Mouse (Mus musculus) urinary bladder, postnatal 4 days (tissue): ENCODE data around the gene Scn5a.
A peak's percentile ranks its signal among the peaks of the same experiment; 100 is the strongest.

Source experiments
- DNase-seq, 2 experiments: peaks; one replicate each; pipeline ENCODE4 v3.0.0; 2021 to 2022; ENCODE audit warnings: low spot score in 2 of 2

The Scn5a gene

GRCm38 (mm10) chr9:119564803-119565202 lies 14.0 kb downstream of the Scn5a start:
- DNase-seq = no peak

- DNase-seq = no peak
Observed at GRCm38 (mm10) chr9:119563617-119564016, 15.2 kb downstream of the Scn5a start.

- DNase-seq = no peak
Observed at GRCm38 (mm10) chr9:119562256-119562655, 16.6 kb downstream of the Scn5a start.

DNA sequence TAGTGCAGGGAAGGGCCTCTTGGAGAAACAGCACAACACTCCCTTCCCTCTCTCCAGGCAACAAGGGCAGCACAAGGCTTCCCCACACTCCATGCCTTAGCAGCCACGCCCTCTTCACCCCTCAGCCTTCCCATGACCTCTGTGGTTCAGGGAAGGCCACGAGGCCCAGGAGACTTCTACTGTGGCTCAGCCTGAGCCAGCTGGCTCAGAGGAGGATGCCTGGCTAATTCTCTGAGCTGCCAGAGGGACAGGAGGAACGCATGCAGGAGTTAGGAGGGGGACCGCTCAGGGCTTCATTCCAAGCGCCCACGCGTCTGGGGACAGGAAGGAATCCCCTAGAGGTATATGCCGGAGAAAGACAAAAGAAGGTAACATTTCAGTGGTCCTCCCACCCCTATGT lies 17.1 kb downstream of the Scn5a start:
- DNase-seq = no peak

GRCm38 (mm10) chr9:119559537-119560276 lies 19.1 kb downstream of the Scn5a start:
- no peak for DNase-seq

DNA sequence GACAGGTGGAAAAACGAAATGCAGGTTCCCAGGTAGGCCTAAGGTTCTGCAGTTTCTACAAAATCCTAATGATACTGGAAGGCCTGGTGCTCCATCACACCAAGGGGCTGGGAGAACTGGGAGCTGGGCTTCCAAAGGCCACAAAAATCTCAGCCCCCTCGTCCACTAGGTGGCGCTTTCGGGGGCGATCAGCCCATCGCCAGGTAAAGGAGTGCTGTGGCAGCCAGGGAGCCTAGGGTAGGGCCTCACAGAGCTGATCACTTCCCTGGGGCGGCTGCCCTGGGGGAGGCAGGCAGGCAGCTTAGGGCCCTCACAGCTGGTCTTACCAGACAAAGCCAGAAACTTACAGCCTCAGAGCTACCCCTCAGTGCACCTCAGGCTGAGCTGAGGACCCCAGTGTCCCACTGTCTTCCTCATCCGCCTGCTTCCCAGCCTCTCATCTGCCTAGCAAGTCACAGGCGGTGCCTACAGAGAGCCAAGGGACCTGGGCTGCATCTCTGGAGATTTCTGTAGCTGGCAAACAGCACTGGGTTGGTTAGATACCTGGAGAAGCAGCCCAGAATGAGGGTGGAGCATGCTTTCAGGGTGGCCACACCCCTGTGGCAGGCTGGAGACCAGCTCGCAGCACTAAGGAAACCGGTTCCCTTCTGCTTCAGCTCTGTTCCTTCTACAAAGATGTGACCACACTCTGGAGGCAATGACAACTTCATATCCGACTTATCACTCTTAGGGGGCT lies 20.5 kb downstream of the Scn5a start:
- peak in 1 of 2 experiments; percentile 67 for DNase-seq

GRCm38 (mm10) chr9:119556043-119556442 lies 22.8 kb downstream of the Scn5a start:
- no peak for DNase-seq

DNA sequence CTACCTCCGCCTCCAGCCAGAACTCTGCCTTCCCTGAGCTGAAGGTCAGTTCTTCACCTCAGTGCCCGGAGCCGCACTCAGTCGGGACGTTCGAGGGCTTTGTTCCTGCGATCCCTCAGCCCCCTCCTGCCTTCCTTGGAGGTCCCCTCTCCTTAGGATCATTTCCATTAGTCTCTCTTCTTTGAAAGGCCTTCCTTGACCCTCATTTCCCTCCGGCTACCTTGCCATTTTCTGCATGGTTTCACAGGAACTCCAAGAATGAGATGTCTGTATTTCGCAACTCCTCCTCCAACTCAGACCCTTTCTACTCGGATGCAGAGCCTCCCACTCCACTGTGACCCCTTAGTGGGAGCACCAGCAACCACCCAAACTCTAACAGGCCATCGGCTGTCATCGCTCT lies 31.3 kb downstream of the Scn5a start:
- DNase-seq = no peak

DNA sequence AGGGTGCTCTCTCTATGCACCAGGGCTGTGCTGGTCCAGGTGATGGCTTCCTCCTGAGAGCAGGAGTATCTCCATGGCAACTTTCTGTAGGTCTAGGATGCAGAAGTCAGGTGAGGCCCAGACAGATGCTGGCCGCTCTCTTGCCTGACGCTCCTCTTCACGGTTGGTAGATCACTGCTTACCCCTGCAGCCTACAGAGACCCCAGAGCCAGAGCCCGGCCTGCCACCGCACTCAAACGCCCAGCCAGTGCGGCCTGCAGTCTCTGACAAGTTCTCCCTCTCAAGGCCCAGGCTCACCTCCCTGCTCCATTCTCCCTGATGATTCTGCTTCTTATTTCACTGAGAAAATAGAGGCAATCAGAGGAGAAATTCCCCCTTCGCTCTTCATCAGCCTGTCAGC lies 31.7 kb downstream of the Scn5a start:
- no peak for DNase-seq

GRCm38 (mm10) chr9:119540726-119541125 lies 38.1 kb downstream of the Scn5a start:
- DNase-seq = no peak

GRCm38 (mm10) chr9:119537823-119538222 lies 41.0 kb downstream of the Scn5a start:
- no peak for DNase-seq

GRCm38 (mm10) chr9:119531684-119532417 lies 47.0 kb downstream of the Scn5a start:
- DNase-seq = no peak

- DNase-seq = no peak
Observed at GRCm38 (mm10) chr9:119524511-119524910, 54.3 kb downstream of the Scn5a start.

DNA sequence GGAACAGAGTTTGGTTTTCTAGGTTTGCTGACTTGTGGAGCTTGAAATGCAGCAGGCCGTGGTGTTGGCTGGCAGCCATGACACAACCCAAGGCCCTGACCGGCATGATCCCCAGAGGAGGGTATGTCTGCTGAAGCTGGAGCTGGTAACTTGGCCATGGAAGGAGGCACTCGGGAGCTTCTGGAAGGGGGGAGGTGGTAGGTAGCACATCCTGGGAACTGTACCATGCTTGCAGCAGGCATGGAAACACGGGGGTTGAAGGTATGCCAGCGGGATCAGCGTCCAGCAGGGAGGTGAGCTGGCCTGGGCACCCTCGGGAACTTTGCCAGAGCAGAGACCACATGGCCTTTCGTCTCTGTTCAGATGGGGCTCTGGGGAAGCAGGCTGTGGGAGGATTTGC lies 55.5 kb downstream of the Scn5a start:
- no peak for DNase-seq

GRCm38 (mm10) chr9:119519116-119519515 lies 59.7 kb downstream of the Scn5a start:
- no peak for DNase-seq

- no peak for DNase-seq
Observed at GRCm38 (mm10) chr9:119518177-119518576, 60.6 kb downstream of the Scn5a start.

DNA sequence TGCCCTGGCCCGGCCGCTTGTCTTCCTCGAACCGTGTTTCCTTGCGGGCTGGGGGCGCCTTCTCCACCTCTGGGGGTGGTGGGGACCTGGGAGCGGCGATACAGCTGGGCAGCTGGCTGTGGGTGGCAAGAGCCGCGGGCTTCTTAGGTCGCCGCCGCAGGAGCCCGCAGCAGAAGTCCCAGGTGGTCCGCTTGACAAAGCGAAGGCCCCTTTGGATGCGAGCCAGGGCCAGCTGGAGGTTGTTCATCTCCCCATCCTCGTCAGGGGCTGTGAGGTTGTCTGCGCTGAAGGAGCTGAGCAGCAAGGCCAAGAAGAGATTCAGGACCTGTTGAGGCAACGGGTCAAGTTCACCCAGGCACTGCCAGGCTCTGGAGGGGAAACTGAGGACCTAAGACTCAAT lies 61.3 kb downstream of the Scn5a start:
- DNase-seq = no peak

DNA sequence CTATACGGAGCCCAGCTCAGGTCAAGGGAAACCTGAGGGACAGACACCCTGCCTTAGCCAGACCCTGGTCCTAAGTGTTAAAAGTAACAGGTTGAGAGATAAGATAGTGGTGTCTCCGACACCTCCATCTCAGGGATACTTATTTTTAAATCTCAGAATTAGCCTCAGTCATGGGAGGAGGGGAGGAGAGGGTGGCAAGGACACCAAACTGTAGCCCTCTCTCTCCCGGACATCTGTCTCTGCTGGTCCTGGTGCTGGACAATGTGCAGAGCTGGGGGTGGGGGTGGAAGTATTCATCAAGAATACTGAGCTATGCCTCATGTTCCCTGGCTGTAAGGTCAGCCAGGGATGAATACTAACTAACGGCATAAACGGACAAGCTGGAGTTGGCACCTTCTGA lies 62.0 kb downstream of the Scn5a start:
- no peak for DNase-seq

GRCm38 (mm10) chr9:119515454-119515853 lies 63.4 kb downstream of the Scn5a start:
- DNase-seq = no peak

GRCm38 (mm10) chr9:119514986-119515385 lies 63.8 kb downstream of the Scn5a start:
- no peak for DNase-seq

GRCm38 (mm10) chr9:119513816-119514215 lies 65.0 kb downstream of the Scn5a start:
- no peak for DNase-seq

DNA sequence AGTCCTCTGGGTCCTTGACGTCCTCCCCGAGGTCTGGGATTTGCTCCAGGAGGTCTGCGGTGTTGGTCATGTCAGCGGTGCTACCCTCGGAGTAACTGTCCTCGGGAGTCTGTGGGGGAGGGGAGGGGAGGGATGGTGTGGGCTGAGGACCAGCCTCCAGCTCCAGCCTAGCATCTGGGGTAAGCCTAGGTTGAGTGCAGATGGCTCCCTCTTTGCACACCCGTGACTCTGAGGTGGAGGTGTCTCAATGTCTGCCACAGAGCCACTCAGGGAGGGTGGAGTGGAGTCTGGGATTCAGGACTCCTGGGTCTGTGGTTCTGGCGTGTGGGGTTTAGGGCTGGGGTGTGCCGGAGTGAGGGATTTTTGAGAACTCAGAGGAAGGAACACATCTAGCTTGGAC lies 65.8 kb downstream of the Scn5a start:
- DNase-seq = no peak

DNA sequence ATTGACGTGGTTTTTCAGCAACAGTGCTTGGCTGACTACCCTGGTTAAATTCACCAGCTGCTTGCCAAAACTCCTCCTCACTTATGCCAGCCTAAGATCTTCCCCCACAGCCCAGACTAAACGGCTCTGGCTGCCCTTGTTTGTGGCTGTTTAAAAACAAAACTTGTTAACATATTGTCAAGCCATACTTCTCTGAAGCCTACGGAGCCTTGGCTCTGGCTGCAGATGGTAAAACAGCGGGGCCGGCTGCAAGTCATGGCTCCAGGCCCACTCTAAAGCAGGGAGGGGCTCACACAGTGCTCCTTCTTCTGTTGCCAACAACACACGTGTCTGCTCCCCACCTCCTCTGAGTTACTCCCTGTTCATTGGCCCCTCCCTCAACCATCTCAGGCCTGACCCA lies 67.9 kb downstream of the Scn5a start:
- no peak for DNase-seq
